Mouse (Mus musculus) v-Abl transformed pro-B cells (cell line): ENCODE data around the gene a.

Source experiments
- in situ Hi-C, 2 experiments: fragments of 400-800 bp; cut with MboI; formaldehyde crosslinking; loops; one replicate each; pipeline ENCODE4 v1.15.1; 2025; ENCODE audit not compliant: unreplicated experiment in 2 of 2

The a gene

GRCm38 (mm10) chr2:155079500-155080178 lies 288.4 kb downstream of the a start:
- in situ Hi-C loops, result loop anchor here (5.0 to 10.0 kb wide), 5 partner anchors 93 to 515 kb away; partner anchors contain the start of genes Gss (in 1 of the 2) and Trp53inp2 (in 1 of the 2)

GRCm38 (mm10) chr2:155080179-155080530 lies 289.0 kb downstream of the a start:
- in situ Hi-C loops, result loop anchor here (5.0 to 10.0 kb wide), 4 partner anchors 92 to 307 kb away; partner anchors contain the start of gene Trp53inp2 (in 1 of the 2)

GRCm38 (mm10) chr2:155081056-155081455 lies 289.9 kb downstream of the a start:
- in situ Hi-C loops, result loop anchor here (5.0 to 10.0 kb wide), 4 partner anchors 91 to 306 kb away; partner anchors contain the start of gene Trp53inp2 (in 1 of the 2)

GRCm38 (mm10) chr2:155082121-155082803 lies 291.1 kb downstream of the a start:
- in situ Hi-C loops, result loop anchor here (5.0 to 10.0 kb wide), 4 partner anchors 90 to 305 kb away; partner anchors contain the start of gene Trp53inp2 (in 1 of the 2)

GRCm38 (mm10) chr2:155084546-155084945 lies 293.3 kb downstream of the a start:
- in situ Hi-C loops, result loop anchor here (5.0 to 10.0 kb wide), 4 partner anchors 88 to 303 kb away; partner anchors contain the start of gene Trp53inp2 (in 1 of the 2)

GRCm38 (mm10) chr2:155086328-155086727 lies 295.1 kb downstream of the a start:
- in situ Hi-C loops, result loop anchor here (5.0 to 10.0 kb wide), 2 partner anchors 116 to 118 kb away; no protein-coding TSS in a partner anchor

- in situ Hi-C loops, result loop anchor here (5.0 to 10.0 kb wide), 2 partner anchors 114 to 117 kb away; no protein-coding TSS in a partner anchor
Observed at GRCm38 (mm10) chr2:155088264-155088663, 297.1 kb downstream of the a start.

- in situ Hi-C loops, result no loop called here
Observed at GRCm38 (mm10) chr2:155090909-155091742, 299.9 kb downstream of the a start.

- in situ Hi-C loops, result no loop called here
Observed at GRCm38 (mm10) chr2:155091743-155092075, 300.5 kb downstream of the a start.

GRCm38 (mm10) chr2:155093418-155093817 lies 302.2 kb downstream of the a start:
- in situ Hi-C loops, result no loop called here

GRCm38 (mm10) chr2:155098720-155099380 lies 307.6 kb downstream of the a start:
- in situ Hi-C loops, result no loop called here

GRCm38 (mm10) chr2:155099421-155099820 lies 308.2 kb downstream of the a start:
- in situ Hi-C loops, result no loop called here

GRCm38 (mm10) chr2:155099994-155100795 lies 309.0 kb downstream of the a start:
- in situ Hi-C loops, result no loop called here
